Mouse (Mus musculus): ENCODE results near the gene Sema4a.
A peak's percentile ranks its signal among the peaks of the same experiment; 100 is the strongest.

The Sema4a gene

GRCm38 (mm10) chr3:88486887-88487286, 25.9 kb upstream of the Sema4a start:
- DNase-seq (ENCODE audit: low read depth) = no peak

DNA sequence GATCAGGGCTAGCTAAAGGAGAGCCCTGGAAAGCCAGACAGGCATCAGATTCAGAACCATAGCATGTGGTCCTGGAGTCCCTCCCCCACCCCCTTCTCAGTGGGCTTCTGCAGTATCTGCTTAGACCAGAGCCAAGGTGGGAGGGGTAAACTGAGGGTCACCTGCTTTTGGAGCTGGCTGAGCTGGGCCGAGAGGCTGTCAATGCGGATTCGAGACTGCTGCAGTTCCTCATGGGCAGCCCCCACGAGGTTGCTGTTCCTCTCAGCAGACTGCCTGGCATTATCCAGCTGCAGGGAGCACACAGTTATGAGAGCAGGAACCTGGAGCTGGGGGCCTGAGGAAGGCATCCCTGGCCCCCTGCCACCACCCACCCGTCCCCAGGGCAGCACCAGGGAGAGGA, 25.1 kb upstream of the Sema4a start:
- DNase-seq (ENCODE audit: low read depth) = no peak

DNA sequence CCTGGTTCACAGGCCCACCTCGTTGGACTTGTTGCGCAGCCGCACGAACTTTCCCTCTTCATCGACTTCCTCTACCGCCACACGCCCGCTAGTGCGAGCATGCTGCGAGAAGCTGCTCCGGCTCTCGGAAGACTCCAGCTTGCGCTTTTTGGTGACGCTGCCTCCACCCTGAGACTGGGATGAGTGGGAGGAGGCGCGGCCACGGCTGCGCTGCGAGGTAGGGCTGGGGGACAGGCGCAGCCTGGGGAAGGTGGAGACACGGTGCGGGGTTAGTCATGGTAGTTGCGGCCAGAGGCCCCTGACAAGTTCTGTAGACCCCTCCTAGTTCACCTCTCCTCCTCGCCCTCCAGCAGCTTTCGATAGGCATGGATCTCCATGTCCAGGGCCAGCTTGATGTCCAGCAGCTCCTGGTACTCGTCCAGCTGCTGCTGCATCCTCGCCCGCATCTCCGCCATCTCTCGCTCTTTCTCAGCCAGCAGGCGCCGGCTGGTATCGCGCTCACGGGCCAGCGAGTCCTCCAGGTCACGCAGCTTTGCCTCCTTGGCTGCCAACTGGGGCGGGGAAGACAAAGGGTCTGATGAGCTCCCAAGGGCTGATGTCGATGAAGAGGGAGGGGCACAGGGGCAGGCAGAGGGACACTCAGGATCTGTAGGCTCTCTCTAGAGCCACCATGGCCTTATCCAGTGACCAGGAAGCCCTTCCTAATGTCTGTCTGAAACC, 23.8 kb upstream of the Sema4a start:
- DNase-seq (ENCODE audit: low read depth) = no peak

- peak; percentile 85 for DNase-seq (ENCODE audit: low read depth)
Observed at GRCm38 (mm10) chr3:88483621-88484020, 22.6 kb upstream of the Sema4a start.

- DNase-seq (ENCODE audit: low read depth) = no peak
Observed at GRCm38 (mm10) chr3:88483141-88483540, 22.2 kb upstream of the Sema4a start.

DNA sequence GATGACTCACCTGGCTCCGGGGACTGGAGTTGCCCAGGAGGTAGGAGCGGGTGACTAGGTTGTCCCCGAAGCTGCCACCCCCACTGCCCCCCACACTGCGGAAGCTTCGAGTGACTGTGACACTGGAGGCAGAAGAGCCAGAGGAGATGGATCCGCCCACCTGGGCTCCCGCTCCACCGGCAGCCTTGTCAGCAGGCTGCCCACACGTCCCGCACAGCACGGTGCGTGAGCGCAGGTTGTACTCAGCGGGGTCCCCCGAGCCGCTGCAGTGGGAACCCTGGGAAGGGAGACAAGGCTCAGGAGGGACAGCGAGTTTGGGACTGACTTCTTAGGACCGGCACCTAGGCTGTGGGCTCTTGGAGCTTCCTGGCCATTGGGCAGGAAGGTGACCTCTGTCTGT, 21.4 kb upstream of the Sema4a start:
- no peak for DNase-seq (ENCODE audit: low read depth)

DNA sequence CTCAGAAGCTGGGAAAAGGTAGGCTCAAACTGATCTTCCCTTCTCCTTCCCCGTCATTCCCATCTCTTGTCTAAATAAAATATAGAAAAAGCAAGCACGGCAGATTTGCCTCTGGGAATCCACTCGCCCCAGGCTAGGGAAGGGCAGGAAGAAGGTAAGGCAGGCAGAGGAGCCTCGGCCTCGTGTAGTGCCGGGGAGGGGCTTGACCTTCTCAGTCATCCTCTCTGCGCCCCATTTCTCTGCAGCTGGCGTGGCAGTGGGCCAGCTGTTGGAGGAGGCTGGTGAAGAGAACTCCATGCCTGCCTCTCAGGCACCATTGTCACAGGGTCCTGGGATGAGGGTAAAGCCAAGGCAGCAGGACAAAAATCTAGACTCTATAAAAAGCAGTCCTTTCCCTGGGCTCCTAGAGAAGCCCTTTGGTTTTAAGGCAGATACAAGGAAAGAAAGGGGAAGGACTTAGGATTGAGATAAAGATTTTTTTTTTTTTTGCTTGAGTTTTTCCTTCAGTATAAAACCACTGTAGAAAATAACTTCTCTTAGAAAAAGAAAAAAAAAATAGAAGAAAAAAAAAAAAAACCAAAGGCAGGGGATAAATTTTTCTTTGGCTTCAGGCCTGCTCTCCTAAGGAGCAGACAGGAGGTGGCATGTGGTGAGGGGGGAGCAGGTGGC, 20.5 kb upstream of the Sema4a start:
- no peak for DNase-seq (ENCODE audit: low read depth)

DNA sequence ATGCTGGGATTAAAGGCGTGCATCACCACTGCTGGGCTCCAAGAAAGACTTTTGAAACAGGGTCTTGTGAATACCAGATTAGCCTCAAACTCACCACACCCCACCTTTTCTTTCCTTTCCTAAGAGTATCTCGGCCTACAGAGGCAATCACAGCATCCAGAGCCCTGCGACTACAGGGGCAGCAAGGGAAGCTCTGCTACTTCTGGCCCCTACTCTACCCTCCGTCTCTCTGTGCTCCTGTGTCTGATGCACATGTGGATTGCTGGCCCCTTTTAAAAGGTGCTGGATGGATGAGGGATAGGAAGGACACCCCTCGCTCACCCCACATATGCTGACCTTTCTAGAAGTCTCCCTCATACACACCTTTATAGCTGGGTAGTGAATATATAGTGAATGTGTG, 19.7 kb upstream of the Sema4a start:
- no peak for DNase-seq (ENCODE audit: low read depth)

- no peak for DNase-seq (ENCODE audit: low read depth)
Observed at GRCm38 (mm10) chr3:88479828-88480227, 18.8 kb upstream of the Sema4a start.

GRCm38 (mm10) chr3:88479163-88479562, 18.2 kb upstream of the Sema4a start:
- no peak for DNase-seq (ENCODE audit: low read depth)

DNA sequence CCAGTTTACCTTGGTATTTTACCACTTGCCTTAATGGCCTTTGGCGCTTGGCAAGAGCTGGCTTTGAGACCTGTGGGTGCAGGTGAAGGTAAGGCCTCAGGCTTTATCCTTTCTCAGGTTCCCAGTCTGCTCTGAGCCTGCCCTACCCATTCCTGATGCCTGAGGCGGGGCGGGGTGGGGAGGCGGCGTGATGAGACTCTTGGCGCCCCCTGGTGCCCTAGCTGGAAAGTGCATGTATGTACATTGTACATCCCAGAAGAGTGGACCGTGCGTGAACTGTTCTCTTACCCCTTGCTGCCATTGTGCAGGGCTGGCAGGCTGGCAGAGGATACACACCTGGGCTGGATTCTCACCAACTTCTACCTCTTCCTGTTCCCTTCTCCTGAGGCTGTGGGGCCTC, 16.8 kb upstream of the Sema4a start:
- peak; percentile 92 for DNase-seq (ENCODE audit: low read depth)

DNA sequence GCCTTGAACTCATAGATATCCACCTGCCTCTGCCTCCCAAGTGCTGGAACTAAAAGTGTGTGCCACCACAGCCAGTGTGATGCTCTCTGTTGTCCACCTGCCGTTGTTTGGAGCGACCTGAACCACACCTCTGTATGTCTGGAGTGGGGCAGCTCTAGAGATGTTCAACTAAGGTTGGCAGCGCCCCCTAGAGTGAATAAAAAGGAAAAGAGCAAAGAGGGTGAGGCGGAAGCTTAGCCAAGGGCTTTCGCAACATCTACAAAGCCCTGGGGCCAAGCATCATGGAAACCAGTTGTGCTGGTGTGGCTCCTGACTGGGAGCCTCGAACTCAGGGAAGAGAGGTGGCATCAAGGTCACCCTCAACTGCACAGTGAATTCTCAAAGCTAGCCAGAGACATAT, 15.4 kb upstream of the Sema4a start:
- DNase-seq (ENCODE audit: low read depth) = peak; percentile 67

GRCm38 (mm10) chr3:88473571-88473970, 12.6 kb upstream of the Sema4a start:
- DNase-seq (ENCODE audit: low read depth) = peak; percentile 57

DNA sequence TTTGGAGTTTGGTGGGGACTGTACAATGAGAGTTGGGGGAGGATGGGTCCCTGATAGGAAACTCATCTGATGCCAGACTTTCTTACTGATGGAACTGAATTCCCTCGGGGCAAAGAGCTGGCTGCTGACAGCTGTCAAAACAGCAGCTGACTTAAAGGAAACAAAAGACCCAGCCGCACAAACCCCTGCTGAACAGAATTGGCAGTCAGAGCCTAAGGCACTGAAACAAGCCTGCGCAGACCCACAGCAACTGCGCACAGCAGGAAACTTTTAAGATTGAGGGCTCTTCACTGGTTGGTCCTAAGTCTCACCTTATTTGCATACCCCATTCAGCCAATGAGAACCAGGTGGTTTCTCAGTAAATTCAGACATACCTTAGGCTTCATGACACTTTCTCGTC, 12.0 kb upstream of the Sema4a start:
- no peak for DNase-seq (ENCODE audit: low read depth)

- no peak for DNase-seq (ENCODE audit: low read depth)
Observed at GRCm38 (mm10) chr3:88470943-88471479, 10.0 kb upstream of the Sema4a start.

DNA sequence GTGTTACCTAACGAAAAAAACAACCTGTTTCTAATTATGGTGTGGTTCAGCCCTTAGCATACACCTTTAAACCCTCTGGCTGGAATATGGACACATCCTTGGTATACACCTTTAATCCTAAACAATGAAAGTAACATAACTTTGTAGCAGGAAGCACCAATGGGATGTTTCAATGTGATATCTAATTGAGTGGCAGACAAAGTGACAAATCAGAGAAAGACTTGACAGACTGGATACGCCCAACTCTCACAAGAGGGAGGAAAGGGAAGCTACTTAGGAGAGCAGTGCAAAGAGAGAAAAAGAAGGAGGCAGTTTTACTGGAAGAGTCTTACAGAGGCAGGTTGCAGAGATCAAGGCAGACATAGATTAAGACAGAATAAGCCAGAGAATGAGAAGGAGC, 8.5 kb upstream of the Sema4a start:
- DNase-seq (ENCODE audit: low read depth) = no peak

DNA sequence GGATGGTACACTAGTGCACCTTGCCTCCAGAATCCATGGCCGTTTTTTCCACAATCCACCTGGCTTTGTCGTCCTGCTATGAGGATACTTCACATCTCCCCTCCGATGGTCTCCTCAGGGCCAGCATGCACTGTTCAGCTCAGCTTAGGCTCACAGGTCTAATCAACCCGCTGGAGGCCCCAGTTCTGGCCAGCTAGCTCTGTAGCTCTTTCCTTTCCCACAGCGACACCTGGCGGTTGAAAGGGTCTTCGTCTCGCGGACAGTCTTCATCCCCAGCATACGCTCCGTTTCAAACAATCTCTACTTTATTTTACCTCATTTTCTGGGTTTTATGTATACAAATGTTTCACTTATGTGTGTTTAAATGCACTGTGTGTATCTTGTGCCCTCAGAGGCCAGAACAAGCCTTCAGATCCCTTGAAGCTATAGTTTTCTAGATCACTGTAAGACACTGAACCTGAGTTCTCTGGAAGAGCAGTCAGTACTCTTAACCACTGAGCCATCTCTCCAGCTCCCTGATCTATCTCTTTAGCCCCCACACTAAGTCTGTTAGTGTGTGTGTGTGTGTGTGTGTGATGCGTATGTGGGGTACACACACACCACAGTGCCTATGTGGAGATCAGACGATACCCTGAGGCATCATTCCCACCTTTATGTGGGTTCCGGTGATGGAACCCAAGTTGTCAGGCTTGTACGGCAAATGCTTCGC, 6.3 kb upstream of the Sema4a start:
- DNase-seq (ENCODE audit: low read depth) = peak; percentile 95

DNA sequence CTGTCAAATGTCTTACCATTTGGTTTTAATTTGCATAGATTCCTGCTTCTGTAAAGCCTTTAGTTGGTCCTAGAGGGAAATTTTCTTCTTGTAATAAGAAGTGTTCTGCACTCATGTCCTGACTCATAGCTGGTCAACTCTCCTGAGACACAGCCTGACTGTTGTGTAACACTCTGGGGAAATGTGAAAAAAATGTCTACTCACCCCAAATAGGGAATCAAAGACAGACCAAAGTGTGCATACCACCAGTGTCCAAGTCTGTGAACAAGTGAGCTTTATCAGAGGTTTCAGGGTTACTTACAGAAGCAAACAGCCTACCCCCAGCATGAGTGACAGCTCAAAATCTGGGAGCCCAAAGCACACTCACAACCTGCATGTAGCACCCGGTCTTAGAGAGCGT, 4.1 kb upstream of the Sema4a start:
- peak; percentile 87 for DNase-seq (ENCODE audit: low read depth)

DNA sequence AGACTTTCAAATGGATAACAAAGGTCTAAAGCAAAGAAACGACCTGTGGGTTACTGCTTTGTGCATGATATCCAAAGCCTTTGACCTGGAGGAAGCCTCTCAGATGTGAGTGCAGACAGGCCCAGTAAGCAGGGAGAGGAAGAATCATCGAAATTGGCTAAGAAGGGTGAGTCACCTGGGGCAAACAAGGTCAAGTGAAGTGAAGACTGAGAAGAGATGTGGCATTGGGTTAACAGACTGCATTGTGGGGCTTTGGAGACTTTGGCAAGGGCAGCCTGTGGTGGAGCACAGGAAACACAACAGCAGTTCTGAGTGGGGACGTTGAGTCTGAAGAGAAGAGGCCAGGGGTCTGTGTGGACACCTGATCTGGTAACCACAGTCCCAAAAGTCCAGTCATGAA, 3.4 kb upstream of the Sema4a start:
- DNase-seq (ENCODE audit: low read depth) = peak; percentile 67

GRCm38 (mm10) chr3:88460029-88460428, 953 bp downstream of the Sema4a start:
- no peak for DNase-seq (ENCODE audit: low read depth)

- DNase-seq (ENCODE audit: low read depth) = no peak
Observed at GRCm38 (mm10) chr3:88458778-88459219, 2.2 kb downstream of the Sema4a start.

- DNase-seq (ENCODE audit: low read depth) = peak; percentile 28
Observed at GRCm38 (mm10) chr3:88456746-88457532, 4.0 kb downstream of the Sema4a start.

Data from NIH3T3 (cell line).